Mouse (Mus musculus): ENCODE results near the gene Itih5. TPM values are rescaled to one million over a fixed set of nuclear protein-coding genes. Genes with fewer than 3 reads are reported as not detected.

Itih5 gene
- total RNA-seq, 2 experiments from 2014 or later, result 13.8 to 15.7 TPM

DNA sequence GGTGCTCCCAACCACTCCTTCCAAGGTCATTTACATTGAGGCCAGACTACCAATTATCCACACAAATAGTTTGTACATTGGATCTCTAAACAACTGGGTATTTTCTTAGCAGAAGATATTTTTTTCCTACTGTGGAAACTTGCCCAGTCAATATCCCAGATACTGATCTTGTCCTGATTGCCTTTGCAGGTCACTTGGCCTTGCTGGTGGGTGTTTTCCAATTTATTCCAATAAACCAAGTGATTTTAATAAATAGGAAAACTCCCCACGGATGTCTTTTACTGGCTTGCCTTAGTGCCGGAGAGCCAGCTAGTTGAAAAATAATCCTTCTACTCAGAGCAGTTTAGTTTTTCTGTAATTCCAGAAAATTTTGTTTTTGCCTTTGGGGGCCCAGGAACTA, 98.6 kb downstream of the Itih5 start:
- DNase-seq (ENCODE audit: low spot score in 2 of 2), result no peak
- intact Hi-C loops (cut with DNase I), result no loop called here

DNA sequence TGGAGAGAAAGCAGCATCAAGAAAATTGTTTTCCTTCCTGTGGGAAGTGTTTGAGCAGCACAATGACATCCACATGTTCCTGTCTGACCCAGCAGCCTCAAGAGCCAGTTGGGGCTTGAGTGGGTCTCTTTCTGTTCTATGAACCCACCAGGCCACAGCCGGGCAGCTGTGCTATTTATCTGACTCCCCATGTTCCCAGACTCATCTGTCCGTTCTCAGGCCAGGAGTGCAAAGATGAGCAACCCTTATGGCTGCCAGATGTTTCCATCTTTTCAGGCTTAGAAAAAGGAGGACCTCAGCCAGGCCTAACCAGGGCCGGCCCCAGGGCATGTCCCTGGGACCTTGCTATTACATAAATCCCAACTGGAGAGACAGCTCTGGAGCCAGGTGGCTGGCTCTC, 100.0 kb downstream of the Itih5 start:
- intact Hi-C loops (cut with DNase I), result no loop called here
- no peak for DNase-seq (ENCODE audit: low spot score in 2 of 2)

GRCm38 (mm10) chr2:10256949-10257348, 103.6 kb downstream of the Itih5 start:
- intact Hi-C loops (cut with DNase I), result no loop called here

DNA sequence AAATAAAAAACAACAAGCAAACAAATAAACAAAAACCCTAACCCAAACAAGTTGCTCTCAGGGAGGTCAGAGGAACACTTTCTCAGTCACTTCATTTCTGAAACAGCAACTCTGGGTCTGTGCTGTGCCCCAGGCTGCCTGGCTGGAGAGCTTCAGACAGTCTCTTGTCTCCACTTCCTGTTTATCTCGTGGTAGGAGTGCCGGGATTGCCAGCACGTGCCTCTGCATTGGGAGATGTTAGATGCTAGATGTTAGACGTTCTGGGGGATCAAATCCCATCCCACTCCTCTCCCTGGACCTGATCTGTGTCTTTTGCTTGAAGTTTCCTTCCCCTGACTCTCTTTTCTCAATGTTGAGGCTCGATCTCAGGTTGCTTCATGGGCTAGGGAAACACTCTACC, 104.9 kb downstream of the Itih5 start:
- DNase-seq (ENCODE audit: low spot score in 2 of 2), result no peak
- intact Hi-C loops (cut with DNase I), result no loop called here

More at GRCm38 (mm10) chr2:10256949-10257348, 103.6 kb downstream of the Itih5 start:
- DNase-seq (ENCODE audit: low spot score in 2 of 2), result no peak

GRCm38 (mm10) chr2:10260109-10260508, 106.7 kb downstream of the Itih5 start:
- intact Hi-C loops (cut with DNase I), result no loop called here
- DNase-seq (ENCODE audit: low spot score in 2 of 2), result no peak

DNA sequence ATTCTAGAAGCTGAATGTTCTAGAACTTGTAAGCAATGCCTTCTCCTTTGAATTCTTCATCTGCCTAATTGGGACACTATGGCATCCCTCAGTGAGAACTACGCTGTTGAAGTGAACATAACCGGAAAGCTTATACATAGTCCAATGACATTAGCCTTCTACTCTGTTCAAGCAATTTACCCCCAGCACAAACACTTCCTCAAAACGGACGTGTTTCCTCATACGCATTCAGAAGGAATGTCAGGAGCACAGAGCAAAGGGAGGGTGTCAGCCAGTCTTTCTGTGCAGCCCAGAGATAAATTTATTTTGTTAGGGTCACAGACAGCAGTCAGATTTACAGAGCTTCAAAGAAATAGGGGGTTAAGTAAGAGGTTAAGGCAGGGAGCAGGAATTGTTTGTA, 108.0 kb downstream of the Itih5 start:
- intact Hi-C loops (cut with DNase I), result no loop called here
- no peak for DNase-seq (ENCODE audit: low spot score in 2 of 2)

GRCm38 (mm10) chr2:10262722-10263121, 109.4 kb downstream of the Itih5 start:
- no peak for DNase-seq (ENCODE audit: low spot score in 2 of 2)
- intact Hi-C loops (cut with DNase I), result no loop called here

- no peak for DNase-seq (ENCODE audit: low spot score in 2 of 2)
- intact Hi-C loops (cut with DNase I), result no loop called here
Observed at GRCm38 (mm10) chr2:10263909-10264489, 110.6 kb downstream of the Itih5 start.

GRCm38 (mm10) chr2:10265881-10266280, 112.5 kb downstream of the Itih5 start:
- intact Hi-C loops (cut with DNase I), result no loop called here
- peak; percentile 15 to 85 for DNase-seq (ENCODE audit: low spot score in 2 of 2)

- DNase-seq (ENCODE audit: low spot score in 2 of 2), result no peak
- intact Hi-C loops (cut with DNase I), result no loop called here
Observed at GRCm38 (mm10) chr2:10272604-10273115, 119.3 kb downstream of the Itih5 start.

DNA sequence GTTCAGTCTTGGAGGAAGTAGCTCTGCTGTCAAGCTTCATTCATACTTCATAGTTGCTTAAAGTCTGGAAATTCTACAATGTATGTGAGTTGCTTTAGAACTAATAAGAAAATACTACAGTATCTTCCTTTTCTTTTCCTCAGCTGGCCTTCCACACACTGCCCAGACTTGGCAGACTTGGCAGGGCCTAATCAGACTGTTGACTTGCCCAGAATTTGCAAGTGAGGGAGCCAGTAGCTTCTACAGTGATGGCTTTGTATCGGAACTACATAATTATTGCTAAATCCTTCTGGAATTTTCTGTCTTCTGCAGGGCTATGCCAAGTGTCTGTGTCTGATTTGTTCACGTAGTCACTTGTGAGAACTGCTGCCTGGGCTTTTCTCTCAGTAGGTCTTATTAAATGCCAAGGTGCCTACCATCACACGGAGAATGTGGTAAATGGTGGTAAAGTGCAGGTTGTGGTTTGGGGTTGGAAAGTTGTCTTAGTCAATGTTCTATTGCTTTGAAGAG, 120.2 kb downstream of the Itih5 start:
- intact Hi-C loops (cut with DNase I), result no loop called here
- no peak for DNase-seq (ENCODE audit: low spot score in 2 of 2)

DNA sequence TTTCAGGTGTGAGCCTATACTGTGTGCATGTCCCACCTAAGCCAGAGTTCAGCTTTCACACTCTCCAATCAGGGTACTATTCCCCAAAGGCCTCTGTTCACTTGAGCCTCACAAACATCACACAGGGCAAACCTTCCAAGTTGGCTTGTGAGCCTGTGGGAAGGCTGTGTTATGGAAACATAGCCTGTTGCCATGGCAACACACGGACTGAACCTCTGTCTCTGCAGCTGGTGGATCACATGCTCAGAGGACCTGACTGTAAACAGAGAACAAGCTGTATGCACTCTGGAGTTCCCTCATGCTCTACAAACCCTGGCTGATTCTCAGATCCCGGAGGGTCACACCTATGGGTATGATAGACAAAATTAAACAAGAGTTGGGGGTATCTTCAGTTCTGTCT, 122.8 kb downstream of the Itih5 start:
- peak; percentile 69 to 70 for DNase-seq (ENCODE audit: low spot score in 2 of 2)
- intact Hi-C loops (cut with DNase I), result no loop called here

- intact Hi-C loops (cut with DNase I), result loop anchor here (1.0 kb wide), 1 partner anchor 141 kb away; no protein-coding TSS in a partner anchor
- DNase-seq (ENCODE audit: low spot score in 2 of 2), result no peak
Observed at GRCm38 (mm10) chr2:10283686-10284085, 130.3 kb downstream of the Itih5 start.

DNA sequence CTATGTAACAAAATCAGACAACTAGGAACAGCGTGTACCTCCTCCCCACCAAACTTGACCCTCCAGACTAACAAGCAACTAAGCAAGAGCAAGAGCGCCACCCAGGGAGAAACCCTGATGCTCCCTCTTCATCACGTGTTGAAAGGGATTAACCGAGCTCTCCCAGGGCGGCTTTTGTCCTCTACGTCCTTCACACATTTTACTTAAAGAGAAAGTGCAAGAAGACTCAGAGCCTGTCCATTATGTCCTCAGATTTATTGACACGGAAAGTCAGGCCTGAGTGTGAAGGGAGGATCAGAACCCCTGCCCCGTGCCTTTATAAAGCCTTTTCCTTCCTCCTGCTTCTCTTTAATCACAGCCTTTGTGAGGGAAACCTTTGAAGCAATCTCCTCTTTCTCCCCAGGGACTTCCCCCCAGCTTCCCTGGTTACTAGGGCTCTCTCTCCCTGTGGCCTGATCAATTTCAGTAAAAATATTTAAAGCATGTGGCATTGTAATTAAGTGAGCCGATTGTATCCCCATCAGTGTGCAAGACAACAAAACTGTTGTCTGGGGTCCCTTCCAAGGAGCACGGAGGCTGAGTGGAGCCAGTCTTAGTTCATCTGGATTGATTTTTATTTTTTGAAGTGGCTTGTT, 131.4 kb downstream of the Itih5 start:
- DNase-seq (ENCODE audit: low spot score in 2 of 2), result peak in 1 of 2 experiments; percentile 38
- intact Hi-C loops (cut with DNase I), result loop anchor here (1.0 to 5.0 kb wide), 2 partner anchors 142 to 1607 kb away; no protein-coding TSS in a partner anchor

- intact Hi-C loops (cut with DNase I), result loop anchor here (5.0 kb wide), 1 partner anchor 1609 kb away; no protein-coding TSS in a partner anchor
- DNase-seq (ENCODE audit: low spot score in 2 of 2), result no peak
Observed at GRCm38 (mm10) chr2:10285975-10286374, 132.6 kb downstream of the Itih5 start.

DNA sequence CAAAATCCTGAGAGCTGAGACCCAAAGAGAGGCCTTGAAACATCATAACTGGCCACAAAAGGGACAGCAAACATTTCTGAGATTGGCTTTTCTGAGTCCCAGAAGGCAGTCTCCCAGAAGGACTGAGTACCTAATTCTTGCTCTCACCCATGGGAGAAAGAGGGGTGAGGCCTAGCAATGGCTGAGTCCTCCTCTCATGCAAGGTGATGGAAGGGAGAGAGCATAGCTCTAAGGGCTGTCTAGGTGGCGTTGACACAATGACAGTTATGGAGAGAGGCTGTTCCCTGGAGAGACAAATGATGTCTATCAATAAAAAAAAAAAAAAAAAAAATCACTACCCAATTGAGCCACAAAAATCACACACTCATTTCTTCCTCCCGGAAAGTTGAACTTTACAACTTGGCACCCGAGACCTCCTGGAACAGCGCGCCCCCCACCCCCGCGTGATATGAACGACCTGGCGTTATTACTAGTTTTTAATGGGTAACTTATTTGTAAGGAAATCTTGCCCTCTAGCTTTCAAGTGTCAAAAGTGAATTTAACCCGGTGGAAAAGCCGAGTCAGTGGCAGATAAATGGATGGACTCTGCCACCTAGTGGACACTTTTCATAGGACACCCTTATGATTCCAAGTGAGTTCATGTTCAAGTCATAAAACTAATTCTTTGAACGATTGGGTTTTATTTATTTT, 134.9 kb downstream of the Itih5 start:
- intact Hi-C loops (cut with DNase I), result loop anchor here (1.0 to 5.0 kb wide), 3 partner anchors 146 to 1611 kb away; no protein-coding TSS in a partner anchor
- peak; percentile 80 to 83 for DNase-seq (ENCODE audit: low spot score in 2 of 2)

- intact Hi-C loops (cut with DNase I), result loop anchor here (1.0 to 5.0 kb wide), 3 partner anchors 147 to 1612 kb away; no protein-coding TSS in a partner anchor
- no peak for DNase-seq (ENCODE audit: low spot score in 2 of 2)
Observed at GRCm38 (mm10) chr2:10288881-10289280, 135.5 kb downstream of the Itih5 start.

- DNase-seq (ENCODE audit: low spot score in 2 of 2), result no peak
- intact Hi-C loops (cut with DNase I), result no loop called here
Observed at GRCm38 (mm10) chr2:10290115-10290514, 136.7 kb downstream of the Itih5 start.

DNA sequence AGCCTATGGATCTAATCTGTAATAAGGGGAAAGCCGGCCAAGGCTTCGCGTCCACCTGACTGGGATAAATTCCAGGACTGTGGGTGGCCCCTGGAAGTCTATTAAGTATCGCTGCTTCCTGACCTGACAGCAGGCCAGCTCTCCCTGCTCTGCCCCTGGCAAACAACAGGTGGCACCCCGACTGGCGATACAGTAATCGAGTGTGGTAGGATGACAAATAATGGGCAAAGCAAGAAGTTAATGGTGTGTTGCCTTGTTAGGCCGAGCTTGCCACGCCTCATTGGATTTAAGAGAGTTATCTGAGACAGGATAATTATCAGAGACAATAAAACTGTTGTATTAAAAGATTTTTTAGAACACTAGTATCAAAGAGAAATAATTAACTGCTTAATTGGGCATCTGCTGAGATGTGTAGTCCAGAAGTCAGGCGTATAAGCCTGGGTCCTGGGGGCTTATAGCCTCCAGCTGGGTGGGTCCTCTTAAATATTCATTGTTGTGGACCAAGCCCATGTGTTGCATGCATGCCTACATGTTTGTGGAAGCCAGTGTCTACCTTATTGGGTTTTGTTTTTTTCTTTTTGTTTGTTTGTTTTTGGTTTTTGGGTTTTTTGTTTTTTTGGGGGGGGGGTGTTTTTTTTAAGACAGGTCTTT, 140.3 kb downstream of the Itih5 start:
- intact Hi-C loops (cut with DNase I), result no loop called here
- no peak for DNase-seq (ENCODE audit: low spot score in 2 of 2)

- intact Hi-C loops (cut with DNase I), result no loop called here
- no peak for DNase-seq (ENCODE audit: low spot score in 2 of 2)
Observed at GRCm38 (mm10) chr2:10295908-10296307, 142.5 kb downstream of the Itih5 start.
